Mouse (Mus musculus): ENCODE results near the gene Mrpl54. TPM values are rescaled to one million over a fixed set of nuclear protein-coding genes. Genes with fewer than 3 reads are reported as not detected.

Gene Mrpl54
- polyA plus RNA-seq (2012; rRNA removed): 95.9 and 103 TPM in 2 replicates

- DNase-seq (ENCODE audit: low spot score): peak; percentile 98
These were observed at the start of gene Mrpl54, which contains the start of gene Apba3 for GRCm38 (mm10) chr10:81266211-81267105. Gene Mrpl54, minus strand, starts transcription at chr10:81266934. Gene Apba3, plus strand, starts transcription at chr10:81266960.

GRCm38 (mm10) chr10:81315587-81315986 is 48.9 kb upstream of the Mrpl54 start:
- DNase-seq (ENCODE audit: low spot score): no peak

DNA sequence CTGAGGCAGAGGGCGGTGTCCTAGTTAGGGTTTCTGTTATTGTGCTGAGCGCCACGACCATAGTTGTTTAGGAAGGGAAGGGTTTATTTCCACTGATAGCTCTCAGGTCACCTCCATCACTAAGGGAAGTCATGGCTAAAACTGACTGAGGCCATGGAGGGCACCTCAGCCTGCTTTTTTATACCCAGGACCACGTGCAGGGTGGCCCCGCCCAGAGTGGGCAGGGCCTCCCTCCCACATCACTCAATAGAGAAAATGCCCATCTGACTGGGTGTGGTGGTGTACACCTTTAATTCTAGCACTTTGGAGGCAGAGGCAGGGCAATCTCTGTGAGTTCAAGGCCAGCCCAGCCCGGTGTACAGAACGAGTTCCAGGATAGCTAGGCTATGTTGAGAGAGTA is 47.5 kb upstream of the Mrpl54 start:
- no peak for DNase-seq (ENCODE audit: low spot score)

DNA sequence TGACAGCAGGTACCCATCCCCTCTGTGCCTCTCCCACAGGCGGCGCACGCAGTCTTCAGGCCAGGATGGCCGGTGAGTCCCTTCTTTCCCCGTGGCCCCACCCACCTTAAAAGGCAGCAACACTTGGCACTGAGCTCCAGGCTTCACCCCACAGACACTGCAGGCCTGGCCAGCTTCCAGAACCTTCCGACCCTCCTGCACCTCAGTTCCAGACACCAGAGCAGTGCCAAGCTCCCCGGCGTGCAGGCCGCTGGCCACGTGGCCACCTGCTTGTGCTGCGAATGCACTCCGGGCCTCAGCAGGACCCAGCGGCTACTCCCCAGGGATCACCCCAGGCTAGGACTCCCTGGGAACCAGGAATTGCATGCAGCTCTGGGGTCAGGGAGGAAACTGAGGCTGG is 46.8 kb upstream of the Mrpl54 start:
- no peak for DNase-seq (ENCODE audit: low spot score)

- no peak for DNase-seq (ENCODE audit: low spot score)
These were observed 42.8 kb upstream of the Mrpl54 start for GRCm38 (mm10) chr10:81309571-81309970.

DNA sequence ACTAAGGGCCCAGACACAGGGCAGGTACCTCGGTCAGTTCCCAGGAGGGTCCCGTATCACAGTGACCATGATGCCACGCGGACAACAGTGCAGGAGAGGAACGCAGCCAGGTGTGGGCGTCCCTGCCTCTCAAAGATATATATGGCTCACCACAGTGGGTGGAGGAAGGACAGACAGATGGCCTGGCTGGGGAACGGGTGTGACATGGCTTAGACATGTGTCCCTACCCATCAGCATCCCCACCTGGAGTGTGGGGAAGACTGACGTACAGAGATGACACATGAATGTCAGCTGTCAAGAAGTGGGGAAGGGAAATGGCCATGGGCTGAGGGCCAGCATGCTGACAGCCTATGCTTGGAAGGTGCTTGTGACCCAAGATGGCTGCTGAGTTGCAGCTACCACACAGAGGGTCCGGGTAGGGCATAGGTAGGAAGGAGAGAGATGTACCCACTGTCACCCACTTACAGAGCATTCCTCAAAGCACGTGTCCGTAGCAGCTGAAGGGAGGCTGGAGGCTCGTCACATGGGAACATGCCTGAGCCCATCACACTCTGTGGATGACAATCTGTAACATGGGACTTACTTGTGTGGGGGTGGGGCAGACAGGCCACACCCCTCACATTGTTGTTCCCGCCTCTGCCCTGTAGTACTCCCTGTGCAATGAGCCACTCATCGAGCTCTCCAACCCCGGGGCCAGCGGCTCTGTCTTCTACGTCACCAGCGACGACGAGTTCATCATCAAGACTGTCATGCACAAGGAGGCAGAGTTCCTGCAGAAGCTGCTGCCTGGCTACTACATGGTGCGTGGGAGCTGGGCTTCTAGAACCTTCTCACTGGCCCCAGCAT is 40.3 kb upstream of the Mrpl54 start:
- DNase-seq (ENCODE audit: low spot score): no peak

DNA sequence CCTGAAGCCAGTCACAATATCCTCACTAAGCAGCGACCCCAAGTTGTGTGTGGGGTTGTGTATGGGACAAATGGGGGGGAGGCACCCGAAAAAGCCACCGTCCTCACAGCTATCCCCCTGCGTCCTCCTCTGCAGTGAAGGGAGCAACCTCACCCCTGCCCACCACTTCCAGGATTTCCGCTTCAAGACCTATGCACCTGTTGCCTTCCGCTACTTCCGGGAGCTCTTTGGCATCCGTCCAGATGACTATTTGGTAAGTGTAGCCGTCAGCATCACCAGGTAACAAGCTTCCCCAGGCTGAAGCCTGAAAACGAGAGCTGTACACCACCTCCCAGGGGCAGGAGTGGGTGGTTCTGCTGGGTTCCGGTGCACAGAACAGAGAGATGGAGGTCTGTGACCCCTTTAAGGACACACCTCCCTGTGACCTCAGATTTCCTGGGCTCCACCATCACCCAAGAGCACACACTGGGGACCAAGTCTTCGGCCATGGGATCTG is 39.5 kb upstream of the Mrpl54 start:
- DNase-seq (ENCODE audit: low spot score): no peak

- no peak for DNase-seq (ENCODE audit: low spot score)
These were observed 38.9 kb upstream of the Mrpl54 start for GRCm38 (mm10) chr10:81305663-81306062.

DNA sequence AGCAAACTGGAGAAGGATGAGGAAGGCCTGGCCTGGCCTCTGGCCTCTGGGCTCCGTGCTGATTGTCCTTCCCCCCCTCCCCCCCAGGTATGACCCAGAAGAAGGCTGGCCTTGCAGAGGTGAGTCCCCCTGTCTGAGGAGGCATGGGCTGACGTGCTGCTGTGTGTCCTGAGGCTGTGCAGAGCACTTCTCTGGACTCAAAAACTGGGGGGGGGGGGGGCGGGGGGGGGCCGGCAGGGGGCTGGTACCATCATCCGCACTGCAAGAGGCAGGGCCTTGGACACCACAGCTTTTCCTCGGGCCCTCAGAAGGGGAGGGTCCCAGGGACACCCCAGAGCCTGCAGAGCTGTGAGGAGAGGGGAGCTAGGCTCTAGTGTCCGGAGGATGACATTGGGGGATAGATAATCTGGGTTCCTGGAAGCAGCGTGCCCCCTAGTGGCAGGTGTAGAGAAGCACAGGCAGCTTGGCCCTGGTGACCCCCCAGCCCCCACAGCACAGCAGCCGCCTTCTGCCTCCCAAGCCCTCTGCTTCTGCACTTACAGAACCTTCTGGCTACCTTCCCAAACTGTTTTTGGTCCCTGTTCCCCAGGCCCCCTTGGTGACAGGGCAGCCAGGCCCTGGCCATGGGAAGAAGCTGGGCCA is 38.0 kb upstream of the Mrpl54 start:
- no peak for DNase-seq (ENCODE audit: low spot score)

- no peak for DNase-seq (ENCODE audit: low spot score)
These were observed 37.0 kb upstream of the Mrpl54 start for GRCm38 (mm10) chr10:81303761-81304160.

DNA sequence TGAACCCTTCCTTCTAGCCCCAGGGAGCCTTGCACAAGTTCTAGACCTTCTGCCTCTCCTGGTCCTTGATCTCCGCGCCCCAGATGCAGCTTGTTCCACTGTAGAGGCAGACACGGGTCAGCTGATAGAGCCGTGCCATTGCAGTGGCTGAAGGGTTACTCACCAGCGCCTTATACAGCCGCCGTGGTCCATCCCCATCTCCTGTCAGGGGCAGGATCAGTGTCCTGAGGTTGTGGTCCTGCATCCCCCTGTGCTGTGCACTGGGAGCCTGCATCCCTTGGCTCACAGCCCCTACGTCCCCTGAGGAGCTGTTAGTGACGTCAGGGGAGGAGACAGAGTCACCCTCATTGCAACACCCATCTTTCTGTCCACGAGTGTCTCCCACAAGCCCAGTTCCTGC is 36.5 kb upstream of the Mrpl54 start:
- no peak for DNase-seq (ENCODE audit: low spot score)

GRCm38 (mm10) chr10:81302781-81303218 is 36.1 kb upstream of the Mrpl54 start:
- DNase-seq (ENCODE audit: low spot score): no peak

- no peak for DNase-seq (ENCODE audit: low spot score)
These were observed 35.6 kb upstream of the Mrpl54 start for GRCm38 (mm10) chr10:81302288-81302687.

- no peak for DNase-seq (ENCODE audit: low spot score)
These were observed 34.6 kb upstream of the Mrpl54 start for GRCm38 (mm10) chr10:81301321-81301720.

DNA sequence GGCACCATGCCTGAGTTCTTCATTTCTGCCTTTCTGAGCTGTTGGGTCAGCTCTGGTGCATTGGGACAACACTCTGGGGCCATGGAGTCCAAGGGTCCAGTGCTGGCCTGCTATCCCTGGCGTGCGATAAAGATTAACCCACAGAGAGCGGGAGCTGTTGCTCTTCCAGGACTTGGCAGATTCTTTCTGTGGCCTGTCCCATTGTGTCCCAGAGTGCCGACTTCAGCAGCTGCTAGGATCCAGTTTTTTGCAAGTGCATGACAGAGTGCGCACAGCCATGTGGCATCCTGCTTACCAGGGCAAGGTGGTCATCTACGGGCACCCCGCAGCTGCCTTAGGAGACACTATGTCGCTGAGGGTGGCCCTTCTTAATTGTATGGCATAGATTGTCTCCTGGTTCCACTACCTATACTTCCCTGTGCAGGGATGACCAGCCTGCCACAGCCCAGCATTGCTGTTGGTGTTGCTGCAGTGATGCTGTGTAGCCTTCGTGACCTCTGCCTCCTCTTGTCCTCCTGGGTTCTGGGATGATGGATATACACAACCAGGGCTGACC is 33.7 kb upstream of the Mrpl54 start:
- no peak for DNase-seq (ENCODE audit: low spot score)

DNA sequence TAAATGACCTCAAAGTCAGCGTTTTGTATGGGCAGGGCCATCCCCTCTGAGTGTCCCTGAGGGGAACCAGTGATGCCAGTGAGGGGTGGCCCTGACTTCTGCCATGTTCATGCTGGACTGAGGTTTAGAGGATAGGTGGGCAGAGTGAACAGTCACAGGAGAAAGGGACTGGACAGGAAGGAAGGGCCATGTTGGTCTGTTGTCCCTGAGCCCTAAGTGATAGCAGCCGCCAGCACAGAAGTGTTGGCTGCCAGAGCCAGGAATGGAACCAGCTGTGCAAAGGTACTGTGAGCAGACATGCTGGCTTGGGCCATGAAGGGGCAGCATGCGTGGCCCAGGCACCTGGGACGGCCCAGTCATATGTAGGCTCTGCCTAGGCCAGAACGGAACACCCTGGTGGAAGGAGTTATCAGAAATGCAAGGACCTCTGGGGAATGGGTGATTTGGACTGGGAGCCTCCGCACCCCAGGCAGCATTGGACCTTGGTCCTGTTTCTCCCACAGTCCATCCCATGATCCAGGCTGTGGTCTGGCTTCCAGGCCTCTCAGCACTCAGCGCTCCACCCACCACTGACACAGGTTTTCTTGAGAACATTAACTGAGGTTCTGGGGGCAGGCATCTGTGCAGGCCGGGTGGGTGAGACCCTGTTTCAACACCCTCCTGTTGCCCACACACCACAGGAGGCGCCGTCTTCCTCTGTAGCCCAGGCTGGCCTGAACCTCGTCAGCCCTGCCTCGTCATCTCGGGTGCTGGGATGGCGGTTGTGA is 33.0 kb upstream of the Mrpl54 start:
- DNase-seq (ENCODE audit: low spot score): no peak

GRCm38 (mm10) chr10:81298369-81299100 is 31.8 kb upstream of the Mrpl54 start:
- no peak for DNase-seq (ENCODE audit: low spot score)

GRCm38 (mm10) chr10:81297845-81298244 is 31.1 kb upstream of the Mrpl54 start:
- DNase-seq (ENCODE audit: low spot score): no peak

DNA sequence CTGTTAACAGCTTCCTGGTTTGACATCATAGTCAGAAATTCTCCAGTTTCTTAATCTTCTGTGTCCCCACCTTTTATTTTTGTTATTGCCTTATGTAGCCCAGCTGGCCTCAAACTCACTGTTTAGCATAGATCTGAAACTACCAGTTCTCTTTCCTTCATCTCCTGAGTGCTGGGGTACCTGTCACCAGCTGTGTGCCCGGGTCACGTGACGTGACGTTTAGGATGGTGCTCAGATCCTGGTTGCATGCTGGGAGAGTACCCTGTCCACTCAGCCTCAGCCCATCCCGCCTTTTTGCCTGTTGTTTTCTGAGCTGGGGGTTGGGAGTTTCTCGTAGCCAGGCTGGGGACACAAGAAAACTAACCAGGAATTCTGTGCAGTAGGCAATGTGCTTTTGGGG is 30.5 kb upstream of the Mrpl54 start:
- no peak for DNase-seq (ENCODE audit: low spot score)

DNA sequence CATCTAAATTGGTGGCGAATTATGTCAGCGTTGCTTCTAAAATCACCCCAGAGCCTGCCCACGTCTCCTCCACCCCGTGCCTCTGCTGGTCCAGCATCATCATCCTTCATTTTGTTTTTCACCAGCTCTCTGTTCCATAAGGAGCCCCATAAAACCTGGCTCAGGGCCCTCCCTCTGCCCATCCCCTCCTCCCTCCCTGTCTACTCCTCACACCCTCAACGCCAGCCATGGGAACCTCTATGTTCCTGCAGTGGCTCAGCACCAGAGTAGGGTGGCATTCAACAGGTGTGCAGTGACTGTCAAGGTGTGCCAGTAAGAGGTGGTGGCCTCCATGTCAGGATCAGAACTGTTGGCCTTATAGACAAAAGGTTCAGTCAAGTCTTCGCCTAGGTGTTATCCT is 28.5 kb upstream of the Mrpl54 start:
- no peak for DNase-seq (ENCODE audit: low spot score)
